Mouse (Mus musculus) heart, embryonic 16.5 days (tissue): ENCODE data around the gene Bco1. TPM values are rescaled to one million over a fixed set of nuclear protein-coding genes. Genes with fewer than 3 reads are reported as not detected.

Experiments used
- polyA plus RNA-seq: library from polyadenylated mRNA; unstranded; fragments of >200 nt; fragmentation: Nextera tagmentation; extraction: Ambion mirVana; gene quantifications from 2 replicates; pipeline ENCODE4 v1.2.1, GENCODE M21; 2015

Bco1 gene
- polyA plus RNA-seq, 1 experiment from 2014 or later: not detected

Other genes with a start within 250 kb of the Bco1 start
- gene Cmc2, start 174.4 kb upstream of the Bco1 start, polyA plus RNA-seq: 126 and 133 TPM in 2 replicates
- gene Cenpn, start 174.1 kb upstream of the Bco1 start, polyA plus RNA-seq: 27.3 and 28.8 TPM in 2 replicates
- 10.2 and 10.7 TPM in 2 replicates for gene Atmin, start 152.5 kb upstream of the Bco1 start, polyA plus RNA-seq
- gene 1700030J22Rik, start 116.9 kb upstream of the Bco1 start, polyA plus RNA-seq: 0.70 and 1.6 TPM in 2 replicates
- 83.3 and 86.0 TPM in 2 replicates for gene Gcsh, start 102.3 kb upstream of the Bco1 start, polyA plus RNA-seq
- gene Pkd1l2, start 13.4 kb upstream of the Bco1 start, polyA plus RNA-seq: not detected in 2 replicates
- 0.87 and 1.0 TPM in 2 replicates for gene Gan, start 62.3 kb downstream of the Bco1 start, polyA plus RNA-seq
- gene Cmip, start 161.2 kb downstream of the Bco1 start, polyA plus RNA-seq: 6.8 and 7.0 TPM in 2 replicates